ENCODE assay signal across 8 mouse cellular contexts in genomic region chr9:96795399-96795928, GRCm38 (mm10). TPM values are rescaled to one million over a fixed set of nuclear protein-coding genes. Genes with fewer than 3 reads are reported as not detected.
A peak's percentile ranks its signal among the peaks of the same experiment; 100 is the strongest.
DNase-seq lines count a peak whose midpoint lies in the region; ATAC-seq and TF ChIP-seq lines count a peak whose summit lies in the region.

No protein-coding gene starts in this region.

- H3K4me1 ChIP-seq in MEL (ENCODE audit: control insufficient read depth in 1 of 2, insufficient read depth in 2 of 2, low read length in 2 of 2) = peaks cover 2 to 4% of the 10 kb centered on the region in 2 experiments; a peak in 2 of 4 replicates
- H3K4me1 ChIP-seq in heart, adult 2 months (ENCODE audit: control insufficient read depth, insufficient read depth, low read length) = 0 out of 2 replicates have a peak, but pooled peaks cover 2% of the 10 kb centered on the region
- no peaks in the 10 kb centered on the region for H3K4me1 ChIP-seq in limb, embryonic 14.5 days (ENCODE audit: control insufficient read depth, insufficient read depth, low read length)
- no peaks in the 10 kb centered on the region for H3K4me1 ChIP-seq in neural tube, embryonic 12.5 days

- H3K27me3 ChIP-seq in MEL (ENCODE audit: control insufficient read depth in 1 of 2, insufficient read depth in 2 of 2, low read length in 2 of 2) = no peaks in the 10 kb centered on the region
- H3K27me3 ChIP-seq in heart, adult 2 months (ENCODE audit: control insufficient read depth, insufficient read depth, low read length) = no peaks in the 10 kb centered on the region
- no peaks in the 10 kb centered on the region for H3K27me3 ChIP-seq in limb, embryonic 14.5 days (ENCODE audit: control insufficient read depth, insufficient read depth, low read length)
- H3K27me3 ChIP-seq in neural tube, embryonic 12.5 days (replicated peaks) = no peaks in the 10 kb centered on the region

- intact Hi-C loops in heart, adult 2 months (cut with DNase I) = no loop called here

- TF ChIP-seq RAD21 in MEL (IDR thresholded peaks at IDR 0.05; ENCODE audit: low read depth, low read length) = no peak

- H3K4me3 ChIP-seq in MEL (ENCODE audit: control insufficient read depth in 1 of 2, insufficient read depth in 1 of 2, low read depth in 2 of 2, low read length in 2 of 2) = peak overlapping the region; percentile 51 to 74
- H3K4me3 ChIP-seq in heart, adult 2 months = peak overlapping the region; percentile 46
- H3K4me3 ChIP-seq in limb, embryonic 14.5 days (replicated peaks; ENCODE audit: low read length) = peak overlapping the region; percentile 44
- peak overlapping the region; percentile 43 for H3K4me3 ChIP-seq in neural tube, embryonic 12.5 days

- H3K9me3 ChIP-seq in MEL (replicated peaks; ENCODE audit: insufficient read depth, low read length) = no peaks in the 10 kb centered on the region
- no peaks in the 10 kb centered on the region for H3K9me3 ChIP-seq in limb, embryonic 14.5 days (ENCODE audit: control insufficient read depth, low read length)
- H3K9me3 ChIP-seq in neural tube, embryonic 12.5 days = no peaks in the 10 kb centered on the region

- no peak for TF ChIP-seq CTCF in MEL (IDR thresholded peaks at IDR 0.05 in 2 of 3, conservative IDR thresholded peaks at IDR 0.05 in 1 of 3; ENCODE audit: control insufficient read depth in 1 of 3, insufficient read depth in 1 of 3, low read depth in 2 of 3, low read length in 3 of 3, poor library complexity in 1 of 3, severe bottlenecking in 1 of 3)
- TF ChIP-seq CTCF in heart, adult 2 months (IDR thresholded peaks at IDR 0.05) = no peak

- TF ChIP-seq POLR2A in MEL (IDR thresholded peaks at IDR 0.05; ENCODE audit: control insufficient read depth in 1 of 2, insufficient read depth in 1 of 2, low read depth in 1 of 2, low read length in 2 of 2, poor library complexity in 1 of 2) = peak; percentile 30 to 74; a peak in 3 of 4 replicates
- TF ChIP-seq POLR2A in heart, adult 2 months (IDR thresholded peaks at IDR 0.05; ENCODE audit: insufficient read depth, low read depth, low read length) = no peak
- TF ChIP-seq POLR2A in limb, embryonic 14.5 days (IDR thresholded peaks at IDR 0.05; ENCODE audit: borderline replicate concordance, extremely low read depth, insufficient read depth, insufficient read length) = no peak

- no peaks in the 10 kb centered on the region for H3K79me2 ChIP-seq in MEL (ENCODE audit: control insufficient read depth, insufficient read depth, low read length, poor library complexity)
- H3K79me2 ChIP-seq in heart, adult 2 months (replicated peaks; ENCODE audit: control insufficient read depth, insufficient read depth, low read length) = no peaks in the 10 kb centered on the region

- H3K4me2 ChIP-seq in limb, embryonic 14.5 days (replicated peaks; ENCODE audit: low read depth, low read length, severe bottlenecking) = peak overlapping the region; percentile 72
- H3K4me2 ChIP-seq in neural tube, embryonic 12.5 days (replicated peaks) = peak overlapping the region; percentile 65

- DNase-seq in 3134 (ENCODE audit: extremely low read depth, insufficient read length, low spot score) = peak; percentile 74
- DNase-seq in MEL (ENCODE audit: low read depth, low spot score) = peak; percentile 79
- DNase-seq in embryo, embryonic 11 days = peak; percentile 75
- DNase-seq in heart, adult 2 months = peak; percentile 37 to 56
- DNase-seq in kidney, adult 9 months = peak; percentile 16
- DNase-seq in limb, embryonic 14.5 days (ENCODE audit: low spot score) = peak; percentile 64
- DNase-seq in urinary bladder, postnatal 14 days (ENCODE audit: low spot score) = no peak

- peak overlapping the region; percentile 66 for H3K9ac ChIP-seq in MEL (ENCODE audit: control insufficient read depth, low read depth, low read length, poor library complexity, severe bottlenecking)
- peak overlapping the region; percentile 33; the same call in 1 of the 2 replicates for H3K9ac ChIP-seq in heart, adult 2 months (ENCODE audit: low read depth, low read length)
- peak overlapping the region; percentile 61 for H3K9ac ChIP-seq in limb, embryonic 14.5 days (ENCODE audit: low read depth, low read length, severe bottlenecking)
- peak overlapping the region; percentile 56 for H3K9ac ChIP-seq in neural tube, embryonic 12.5 days

- TF ChIP-seq EP300 in MEL (IDR thresholded peaks at IDR 0.05; ENCODE audit: low read depth in 1 of 2, low read length in 2 of 2) = no peak
- no peak for TF ChIP-seq EP300 in heart, adult 2 months (IDR thresholded peaks at IDR 0.05; ENCODE audit: insufficient read depth, low read depth, low read length)

- H3K27ac ChIP-seq in MEL (ENCODE audit: control insufficient read depth, low read depth, low read length) = peak overlapping the region; percentile 34
- peak overlapping the region; percentile 43 for H3K27ac ChIP-seq in heart, adult 2 months
- H3K27ac ChIP-seq in limb, embryonic 14.5 days (replicated peaks; ENCODE audit: low read depth, low read length) = peak overlapping the region; percentile 21
- H3K27ac ChIP-seq in neural tube, embryonic 12.5 days = no peak overlapping the region

- H3K36me3 ChIP-seq in MEL (ENCODE audit: control insufficient read depth in 1 of 2, insufficient read depth in 2 of 2, low read length in 2 of 2) = peaks cover 0 to 3% of the 10 kb centered on the region in 2 experiments; a peak in 1 of 4 replicates
- no peaks in the 10 kb centered on the region for H3K36me3 ChIP-seq in heart, adult 2 months (ENCODE audit: control insufficient read depth, insufficient read depth, low read length)
- H3K36me3 ChIP-seq in limb, embryonic 14.5 days (ENCODE audit: control insufficient read depth, insufficient read depth, low read length) = no peaks in the 10 kb centered on the region
- no peaks in the 10 kb centered on the region for H3K36me3 ChIP-seq in neural tube, embryonic 12.5 days

- WGBS in heart, adult 2 months = 8% methylated on average over 10 of the region's 10 CpGs
- WGBS in limb, embryonic 14.5 days = 7% methylated on average over 10 of the region's 10 CpGs
- WGBS in neural tube, embryonic 12.5 days = 17% methylated on average over 10 of the region's 10 CpGs

- ATAC-seq in limb, embryonic 14.5 days (ENCODE audit: low FRiP score, low read depth) = peak; percentile 74
- ATAC-seq in neural tube, embryonic 12.5 days (ENCODE audit: low FRiP score, low read depth) = peak; percentile 88

TF ChIP-seq in MEL, 35 proteins besides CTCF, POLR2A, EP300 and RAD21:
- TF ChIP-seq GABPA (IDR thresholded peaks at IDR 0.05; ENCODE audit: low read depth, low read length) (no peak), KAT2A (conservative IDR thresholded peaks at IDR 0.05; ENCODE audit: low read depth, low read length) (peak; percentile 66), ZMIZ1 (IDR thresholded peaks at IDR 0.05; ENCODE audit: low read depth, low read length) (peak; percentile 55; the same call in 1 of the 2 replicates), MAZ (IDR thresholded peaks at IDR 0.05; ENCODE audit: low read depth, low read length) (no peak), MAX (IDR thresholded peaks at IDR 0.05; ENCODE audit: low read length) (peak; percentile 94), MXI1 (IDR thresholded peaks at IDR 0.05; ENCODE audit: low read depth, low read length) (peak; percentile 92), USF2 (IDR thresholded peaks at IDR 0.05; ENCODE audit: borderline replicate concordance in 1 of 2, insufficient read depth in 1 of 2, low read depth in 1 of 2, low read length in 2 of 2) (peak in 1 of 2 experiments; percentile 70; a peak in 2 of 4 replicates), SIN3A (IDR thresholded peaks at IDR 0.05; ENCODE audit: low read length) (peak; percentile 15; the same call in 1 of the 2 replicates), NELFE (IDR thresholded peaks at IDR 0.05; ENCODE audit: low read depth, low read length) (peak; percentile 67), MYC (IDR thresholded peaks at IDR 0.05; ENCODE audit: low read depth, low read length) (peak; percentile 79), HCFC1 (IDR thresholded peaks at IDR 0.05; ENCODE audit: low read depth, low read length) (peak; percentile 92), ZKSCAN1 (IDR thresholded peaks at IDR 0.05; ENCODE audit: low read depth, low read length) (no peak), MAFK (IDR thresholded peaks at IDR 0.05; ENCODE audit: borderline replicate concordance, low read depth, low read length) (no peak), ETS1 (IDR thresholded peaks at IDR 0.05; ENCODE audit: low read depth, low read length) (no peak), ELF1 (IDR thresholded peaks at IDR 0.05; ENCODE audit: low read depth, low read length) (no peak), USF1 (IDR thresholded peaks at IDR 0.05; ENCODE audit: low read depth, low read length) (peak; percentile 92), BHLHE40 (IDR thresholded peaks at IDR 0.05; ENCODE audit: borderline replicate concordance, low read depth, low read length) (peak; percentile 74; the same call in 1 of the 2 replicates), SMC3 (IDR thresholded peaks at IDR 0.05; ENCODE audit: low read depth, low read length) (no peak)
TF ChIP-seq in MEL: peak in this region for 11.

RNA-seq across cellular contexts. Expression of gene Zbtb38, which starts 42.8 kb away (rescaled TPM):
- 10.9 TPM in 2 replicates for total RNA-seq in MEL (2012; rRNA removed)
- polyA plus RNA-seq in MEL (2012; ENCODE audit: insufficient read depth in 1 of 2, insufficient read length in 2 of 2, low read depth in 1 of 2, low replicate concordance in 2 of 2, missing spikeins in 1 of 2) = 10 to 100 TPM; 12.2 to 65.0 TPM
- 10 to 100 TPM; 42.3 to 43.5 TPM for total RNA-seq in heart, adult 2 months (2021)
- 9.0 and 16.0 TPM in 2 replicates for polyA plus RNA-seq in heart, adult 2 months (2012; rRNA removed)
- polyA plus RNA-seq in limb, embryonic 14.5 days (2012; rRNA removed) = 2.8 and 3.8 TPM in 2 replicates
- 14.9 and 16.8 TPM in 2 replicates for polyA plus RNA-seq in limb, embryonic 14.5 days (2014; fragmentation: Nextera tagmentation; extraction: Ambion mirVana)
- 19.7 and 21.1 TPM in 2 replicates for polyA plus RNA-seq in neural tube, embryonic 12.5 days (2016; fragmentation: Nextera tagmentation; extraction: Ambion mirVana)

Comparison
In these comparisons a context has a peak if more than half of its experiments do, and no peak if none do; other contexts are left out.
1. POLR2A ChIP-seq: peak in MEL (2 of 2); none in heart, adult 2 months (single experiment) and limb, embryonic 14.5 days (single experiment).
2. Peak in every context shown above with its lines, with median percentiles within 50 percentile points of each other: H3K4me3 ChIP-seq and H3K9ac ChIP-seq.